Mouse (Mus musculus) olfactory bulb, adult 2 months (tissue): ENCODE data around the gene Snx8. TPM values are rescaled to one million over a fixed set of nuclear protein-coding genes. Genes with fewer than 3 reads are reported as not detected.

Experiments used
- H3K27ac ChIP-seq: fragments of 200-500 bp; 2 replicates; pipeline ENCODE4 v1.5.1; 2012; ENCODE audit warnings: low read depth, low read length; ENCODE audit not compliant: insufficient read depth
- H3K4me1 ChIP-seq: fragments of 200-500 bp; 2 replicates; pipeline ENCODE4 v1.6.1; 2012; ENCODE audit warnings: low read length; ENCODE audit not compliant: control insufficient read depth, insufficient read depth
- H3K4me3 ChIP-seq: fragments of 200-500 bp; 2 replicates; pipeline ENCODE4 v1.5.1; 2012; ENCODE audit warnings: mild to moderate bottlenecking, low read depth, low read length, moderate library complexity; ENCODE audit not compliant: insufficient read depth
- CTCF ChIP-seq: fragments of 200-500 bp; IDR thresholded peaks from 2 replicates; pipeline ENCODE4 v1.5.1; 2012; ENCODE audit warnings: low read depth, mild to moderate bottlenecking, low read length, moderate library complexity; ENCODE audit not compliant: insufficient read depth
- POLR2A ChIP-seq: fragments of 200-500 bp; IDR thresholded peaks from 2 replicates; pipeline ENCODE4 v1.6.1; 2012; ENCODE audit warnings: mild to moderate bottlenecking, low read depth, low read length, moderate library complexity; ENCODE audit not compliant: insufficient read depth
- whole genome bisulfite sequencing: fragments of 180-500 bp; shearing (Covaris S2); methylation state at CpG from one replicate; pipeline ENCODE4 v1.1.7; 2018; 5-methylcytosine and 5-hydroxymethylcytosine counted together
- polyA plus RNA-seq: library from polyadenylated mRNA; stranded (reverse); fragments of >200 nt; gene quantifications from 2 replicates; pipeline ENCODE4 v1.2.4, GENCODE M21; 2012; ENCODE audit warnings: low replicate concordance; ENCODE audit not compliant: missing spikeins, insufficient read depth, insufficient read length

The Snx8 gene
- not detected in 2 replicates for polyA plus RNA-seq

DNA sequence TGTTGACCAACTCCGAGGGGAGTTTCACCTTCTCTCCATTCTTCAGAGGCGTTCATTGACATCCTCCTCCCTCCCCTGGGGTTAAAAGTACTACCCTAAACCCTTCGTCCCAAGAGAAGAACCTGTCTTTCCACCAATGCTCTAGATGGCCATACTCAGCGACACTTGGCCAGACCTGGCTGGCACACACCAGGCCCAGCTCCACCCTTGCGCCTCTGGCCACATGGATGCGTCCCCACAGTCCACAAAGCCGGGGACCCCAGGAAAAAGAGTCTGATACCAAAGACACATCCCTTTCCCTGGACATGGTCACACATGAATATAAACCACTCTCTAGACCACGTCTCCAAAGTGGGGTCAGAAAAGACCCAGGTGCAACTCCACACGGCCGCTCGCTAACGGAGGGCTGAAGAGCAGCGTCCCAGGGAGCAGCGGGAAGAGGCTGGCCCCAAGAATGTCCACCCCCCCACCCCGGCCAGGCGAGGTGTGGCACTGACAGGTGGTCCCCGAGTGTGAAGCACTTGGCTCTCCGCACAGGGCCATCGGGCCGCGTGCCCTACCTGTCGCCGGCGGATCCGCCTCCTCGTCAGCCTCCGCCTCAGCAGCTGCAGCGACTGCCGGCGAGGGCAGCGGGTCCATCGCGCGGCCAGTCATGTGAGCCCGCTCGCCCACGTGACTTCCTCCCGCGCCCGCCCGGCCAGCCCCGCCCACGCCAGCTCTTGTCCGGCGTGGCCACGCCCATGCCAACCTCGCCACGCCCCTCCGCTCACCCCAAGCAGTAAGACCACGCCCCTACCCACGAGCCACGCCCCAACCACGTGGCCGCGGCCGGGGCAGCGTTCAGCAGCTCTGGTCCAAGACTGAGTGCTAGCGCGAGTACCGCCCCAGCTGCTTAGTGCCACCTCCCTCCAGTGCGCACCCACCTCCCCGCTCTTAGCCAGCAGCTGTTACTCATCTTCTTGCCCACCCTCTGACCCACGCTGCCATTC lies at the start of gene Snx8:
Gene Snx8, minus strand, starts transcription at position 675 of the 989 bp plus-strand sequence.
- Histone ChIP-seq H3K4me1 (peaks cover 13% of the 10 kb centered on the region), H3K27ac (no peak within 1 kb of the TSS), H3K4me3 (peak within 1 kb of the TSS; percentile 69)
- WGBS: 2% methylated on average over 63 of the region's 63 CpGs
- TF ChIP-seq CTCF (no peak), POLR2A (no peak)

DNA sequence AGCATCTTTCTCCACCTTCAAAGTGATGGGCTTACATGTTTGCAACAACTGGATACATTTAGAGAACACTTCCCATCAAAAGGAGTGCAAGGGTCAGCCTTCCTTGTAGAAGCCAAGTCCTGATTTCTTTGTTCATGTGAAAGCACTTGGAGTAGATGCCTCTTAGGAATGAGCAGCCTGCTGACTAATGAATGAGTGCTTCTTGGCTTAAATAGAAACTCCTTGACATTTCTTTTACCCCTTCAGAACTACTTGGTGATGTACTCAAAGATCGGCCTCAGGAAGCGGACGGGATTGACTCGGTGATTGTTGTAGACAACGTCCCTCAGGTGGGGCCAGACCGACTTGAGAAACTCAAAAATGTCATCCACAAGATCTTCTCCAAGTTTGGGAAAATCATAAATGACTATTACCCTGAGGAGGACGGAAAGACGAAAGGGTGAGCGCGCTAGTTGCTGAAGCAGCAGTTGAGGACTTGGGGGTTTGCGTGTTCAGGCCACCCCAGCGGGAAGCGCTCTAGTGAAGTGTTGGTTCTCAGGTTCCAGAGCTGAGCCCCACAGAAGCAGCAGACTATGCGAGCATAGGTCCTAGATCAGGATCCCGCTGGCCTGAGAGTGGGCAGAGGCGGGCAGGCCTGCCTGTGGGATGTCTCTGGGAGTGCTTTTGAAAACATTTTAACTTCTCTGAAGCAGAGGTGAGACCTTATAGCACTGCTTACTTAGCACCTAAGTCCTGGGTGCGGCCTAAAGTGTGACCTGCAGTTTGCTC lies 36.1 kb upstream of the Snx8 start:
- no peak overlapping the region for H3K4me3 ChIP-seq
- H3K4me1 ChIP-seq: peaks cover 14% of the 10 kb centered on the region
- TF ChIP-seq POLR2A: no peak
- no peak for TF ChIP-seq CTCF
- H3K27ac ChIP-seq: no peak overlapping the region
- 94% methylated on average over 17 of the region's 17 CpGs for WGBS

DNA sequence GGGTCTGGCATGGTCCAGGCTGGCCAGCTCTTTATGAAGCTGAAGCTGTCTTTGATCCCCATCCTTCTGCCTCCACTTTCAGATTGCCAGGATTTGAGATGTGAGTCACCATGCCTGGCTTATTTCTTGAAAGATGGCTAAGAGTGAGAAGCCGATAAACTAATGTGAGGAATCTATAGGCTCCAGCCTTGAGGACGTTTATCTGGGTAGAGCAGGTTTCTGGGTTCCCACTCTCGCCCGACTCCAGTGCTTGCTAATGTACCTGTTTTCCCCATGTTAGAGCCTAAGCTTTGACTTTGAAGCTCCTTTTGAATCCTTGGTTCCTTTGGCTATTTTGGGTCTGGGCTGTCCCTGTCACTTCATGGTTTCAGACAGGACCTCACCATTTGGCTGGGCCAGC lies 31.6 kb upstream of the Snx8 start:
- Histone ChIP-seq H3K4me3 (peak overlapping the region; percentile 5), H3K27ac (no peak overlapping the region), H3K4me1 (peaks cover 14% of the 10 kb centered on the region)
- 54% methylated on average over 4 of the region's 4 CpGs for WGBS
- no peak for TF ChIP-seq CTCF
- no peak for TF ChIP-seq POLR2A

DNA sequence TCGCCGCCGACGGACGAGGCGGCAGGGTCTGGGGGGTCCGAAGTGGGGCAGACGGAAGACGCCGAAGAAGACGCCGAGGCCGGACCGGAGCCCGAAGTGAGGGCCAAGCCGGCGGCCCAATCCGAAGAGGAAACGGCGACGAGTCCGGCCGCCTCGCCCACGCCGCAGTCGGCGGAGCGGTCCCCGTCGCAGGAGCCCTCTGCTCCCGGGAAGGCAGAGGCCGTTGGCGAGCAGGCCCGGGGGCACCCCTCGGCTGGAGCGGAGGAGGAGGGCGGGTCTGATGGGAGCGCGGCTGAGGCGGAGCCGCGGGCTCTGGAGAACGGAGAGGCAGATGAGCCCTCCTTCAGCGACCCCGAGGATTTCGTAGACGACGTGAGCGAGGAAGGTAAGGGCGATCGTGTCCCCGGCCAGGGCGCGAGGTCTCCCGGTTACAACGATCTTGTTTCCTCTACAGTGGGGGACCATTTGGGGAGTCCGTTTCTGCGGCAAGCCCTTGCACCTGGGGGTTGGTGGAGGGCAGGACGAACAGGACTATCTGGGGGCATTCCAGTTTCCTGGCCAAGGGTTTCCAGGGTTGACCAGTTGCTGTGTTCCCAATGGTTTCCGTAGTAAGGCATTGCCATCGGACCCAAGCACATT lies 30.5 kb upstream of the Snx8 start:
- Histone ChIP-seq H3K4me3 (peak overlapping the region; percentile 99), H3K4me1 (peaks cover 14% of the 10 kb centered on the region), H3K27ac (peak overlapping the region; percentile 97; the same call in 1 of the 2 replicates)
- no peak for TF ChIP-seq CTCF
- no peak for TF ChIP-seq POLR2A
- WGBS: under 1% methylated on average over 61 of the region's 62 CpGs

DNA sequence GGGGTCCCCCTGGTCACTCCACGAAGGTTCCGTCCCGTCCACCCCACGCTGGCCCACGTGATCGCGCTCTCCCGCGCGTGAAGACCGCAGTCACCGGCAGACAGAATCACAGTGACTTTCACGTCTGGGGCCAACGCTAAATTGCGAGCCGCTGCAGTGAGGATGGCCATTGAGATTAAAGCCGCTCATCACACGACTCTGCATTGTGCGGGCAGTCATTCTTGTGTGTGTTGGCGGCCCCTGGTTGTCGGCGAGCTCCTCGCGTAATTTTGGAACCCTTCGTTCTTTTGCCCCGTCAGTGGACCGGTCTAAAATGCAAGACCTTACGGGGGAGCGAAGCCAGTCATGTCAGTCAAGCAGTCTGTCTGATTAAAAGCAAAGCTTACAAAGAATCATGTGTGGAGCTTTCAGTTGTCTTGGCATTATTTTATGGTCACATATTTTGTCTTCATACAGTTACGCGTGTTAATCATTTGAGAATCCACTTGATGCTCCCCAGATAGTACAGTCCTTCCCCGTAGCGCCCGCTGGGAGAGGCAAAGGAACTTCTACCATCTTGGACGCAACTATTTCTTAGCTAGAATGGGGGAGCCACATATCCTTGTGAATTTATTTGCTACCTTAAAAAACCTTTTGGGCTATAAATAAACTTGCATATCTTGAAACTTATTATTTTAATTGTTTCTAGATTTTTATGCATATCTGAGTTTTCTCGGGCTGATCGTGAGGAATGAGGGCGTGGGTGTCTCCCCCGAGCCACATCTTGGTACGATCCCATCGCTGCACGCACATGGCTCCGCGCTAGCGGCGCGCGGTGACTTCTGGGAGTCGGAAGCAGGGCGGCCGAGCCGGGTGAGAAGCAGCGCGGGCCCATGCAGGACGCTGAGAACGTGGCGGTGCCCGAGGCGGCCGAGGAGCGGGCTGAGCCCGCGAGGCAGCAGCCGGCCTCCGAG lies 29.7 kb upstream of the Snx8 start, which contains the start of gene Eif3b:
Gene Eif3b, plus strand, starts transcription at position 840 of the 953 bp plus-strand sequence.
- under 1% methylated on average over 65 of the region's 65 CpGs for WGBS
- Histone ChIP-seq H3K27ac (peak within 1 kb of the TSS; percentile 97), H3K4me3 (peak within 1 kb of the TSS; percentile 99), H3K4me1 (peaks cover 14% of the 10 kb centered on the region)
- TF ChIP-seq CTCF (no peak), POLR2A (peak; percentile 82)

DNA sequence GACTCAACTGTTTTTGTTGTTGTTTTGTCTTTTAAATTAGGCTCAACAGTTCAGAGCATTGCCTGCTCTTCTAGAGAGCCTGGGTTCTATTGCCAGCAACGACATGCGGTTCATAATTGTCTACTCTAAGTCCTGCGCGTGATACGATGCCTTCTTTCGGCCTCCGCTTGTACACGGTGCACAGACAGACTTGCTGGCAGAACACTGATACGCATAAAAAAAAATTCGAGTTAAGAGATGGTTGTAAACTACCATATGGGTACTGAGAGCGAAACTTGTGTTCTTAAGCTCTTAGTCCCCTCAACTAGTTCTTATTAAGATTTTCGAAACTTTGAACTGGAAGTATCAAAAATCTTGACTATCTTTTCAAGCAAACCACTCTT lies 29.0 kb upstream of the Snx8 start:
- Histone ChIP-seq H3K4me3 (peak overlapping the region; percentile 92), H3K27ac (peak overlapping the region; percentile 97), H3K4me1 (peaks cover 12% of the 10 kb centered on the region)
- TF ChIP-seq CTCF: no peak
- no peak for TF ChIP-seq POLR2A
- WGBS: under 1% methylated on average over 12 of the region's 12 CpGs

DNA sequence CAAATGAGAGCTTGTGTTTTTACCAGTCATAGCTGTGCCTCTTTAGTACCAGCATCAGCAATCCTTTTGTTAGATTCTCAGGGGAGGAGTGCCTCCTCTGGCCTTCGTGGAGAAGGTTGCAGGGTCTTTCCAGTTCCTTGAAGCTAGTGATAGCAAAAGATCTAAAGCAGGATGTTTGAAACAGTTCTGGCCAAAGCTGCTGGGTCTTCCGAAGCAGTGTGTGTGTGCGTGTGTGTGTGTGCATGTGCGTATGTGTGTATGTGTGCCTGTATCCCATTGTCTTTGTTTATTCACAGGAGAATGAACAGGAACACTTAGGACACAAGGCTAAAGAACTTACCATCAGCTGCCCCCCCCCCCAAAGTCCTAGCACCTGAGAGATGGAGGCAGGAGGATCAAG lies 25.6 kb upstream of the Snx8 start:
- H3K27ac ChIP-seq: no peak overlapping the region

DNA sequence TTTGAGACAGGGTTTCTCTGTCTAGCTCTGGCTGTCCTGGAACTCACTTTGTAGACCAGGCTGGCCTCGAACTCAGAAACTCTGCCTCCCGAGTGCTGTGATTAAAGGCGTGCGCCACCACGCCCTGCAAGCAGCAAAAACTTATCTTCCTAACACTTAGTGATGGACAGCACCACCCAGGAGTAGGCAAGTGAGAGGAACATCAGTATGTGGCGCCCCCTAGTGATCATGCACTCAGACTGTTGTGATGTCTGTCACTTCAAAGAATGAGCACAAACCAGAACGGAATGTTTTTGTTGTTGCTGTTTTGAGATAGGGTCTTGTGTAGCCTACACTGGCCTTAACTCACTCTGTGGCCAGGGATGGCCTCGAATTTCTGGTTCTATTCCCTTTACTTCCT lies 22.3 kb upstream of the Snx8 start:
- no peak overlapping the region for H3K27ac ChIP-seq
- no peaks in the 10 kb centered on the region for H3K4me1 ChIP-seq
- H3K4me3 ChIP-seq: no peak overlapping the region
- 49% methylated on average over 8 of the region's 8 CpGs for WGBS
- TF ChIP-seq POLR2A: no peak

More for the DNA sequence above, 25.6 kb upstream of the Snx8 start:
- no peak overlapping the region for H3K4me3 ChIP-seq
- TF ChIP-seq POLR2A (no peak), CTCF (no peak)
- WGBS: 58% methylated on average over 4 of the region's 4 CpGs
- H3K4me1 ChIP-seq: no peaks in the 10 kb centered on the region
